Mouse (Mus musculus): ENCODE data around the gene Man1a2.

The Man1a2 gene

DNA sequence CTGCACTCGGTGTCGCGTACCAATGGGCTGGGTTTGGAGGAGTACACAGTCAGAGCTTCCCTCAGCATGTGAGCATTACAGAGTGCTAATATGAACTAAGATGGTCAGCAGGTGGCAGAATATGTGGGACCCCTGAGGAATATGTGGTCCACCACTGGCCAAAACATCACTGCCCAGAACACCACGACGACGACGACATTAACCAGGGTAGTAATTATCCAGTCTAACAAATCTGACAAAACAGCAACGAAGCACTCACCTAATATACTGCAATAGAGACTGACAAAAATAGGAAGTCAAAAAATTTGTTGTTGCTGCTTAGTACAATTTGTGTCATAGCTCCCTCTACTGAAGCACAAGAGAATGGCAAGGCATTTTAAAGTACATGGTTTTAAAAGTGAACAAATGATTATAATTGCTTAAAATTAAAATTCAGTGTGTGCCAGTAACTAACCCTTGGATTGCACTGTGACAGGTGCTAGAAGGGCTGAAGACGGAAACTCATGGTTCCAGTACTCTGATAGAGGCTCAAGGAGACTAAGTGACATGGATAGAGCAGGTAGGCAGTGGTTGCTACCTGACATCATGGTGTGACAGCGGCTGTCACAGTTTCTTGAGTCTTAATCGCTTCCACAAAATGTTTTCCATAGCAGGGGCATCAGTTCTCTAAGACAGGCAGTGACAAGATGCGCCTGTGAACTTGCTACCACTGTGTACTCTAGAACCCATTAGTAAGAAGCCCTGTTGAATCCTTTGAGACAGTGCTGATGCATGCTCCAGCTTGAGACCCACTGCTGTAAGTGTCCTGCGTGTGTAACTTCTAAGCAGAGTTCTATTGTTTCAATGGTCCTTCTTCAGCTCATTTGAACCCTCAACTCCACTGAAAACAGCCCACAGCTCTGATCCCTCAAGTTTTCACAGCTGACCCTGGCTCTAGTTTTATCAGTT is 116.6 kb downstream of the Man1a2 start:
- DNase-seq (ENCODE audit: low read depth in 2 of 2, low spot score in 2 of 2) = peak in 1 of 2 experiments; percentile 38

DNA sequence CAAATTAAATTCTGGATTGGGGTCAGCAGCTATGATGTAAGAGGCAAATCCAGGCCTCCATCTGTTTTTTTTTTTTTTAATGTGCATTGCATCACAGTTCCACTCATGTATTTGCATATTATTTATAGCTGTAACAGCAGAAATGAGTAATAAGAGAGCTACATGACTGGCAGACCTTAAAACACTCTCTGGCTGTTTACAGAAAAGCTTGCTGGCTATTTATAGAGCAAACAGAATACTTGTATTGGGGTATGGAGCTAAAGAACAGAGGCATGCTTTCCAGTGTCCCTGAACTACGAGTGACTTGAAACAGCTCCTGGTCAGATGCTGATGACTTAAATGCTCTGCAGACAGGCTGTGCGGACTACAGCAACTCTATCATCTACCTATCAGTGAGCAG is 121.7 kb downstream of the Man1a2 start:
- DNase-seq (ENCODE audit: low read depth in 2 of 2, low spot score in 2 of 2) = no peak

DNA sequence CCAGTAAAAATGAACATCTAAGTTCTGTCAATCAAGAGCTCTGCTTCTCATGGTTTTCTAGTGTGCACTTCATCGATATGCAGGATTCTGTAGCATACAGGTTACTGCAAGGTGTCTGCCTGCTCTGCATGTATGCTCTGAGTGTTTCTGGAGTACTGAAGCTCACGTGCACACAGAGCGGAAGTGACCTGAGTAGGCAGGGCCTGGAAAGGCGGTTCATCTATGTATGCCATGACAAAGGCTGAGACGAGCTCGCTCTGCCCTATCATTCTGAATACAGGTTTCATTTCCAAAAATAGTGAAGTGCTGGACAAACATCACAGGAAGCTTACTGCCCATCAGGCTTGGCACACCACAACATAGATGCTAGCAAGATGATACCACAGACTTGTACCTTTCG is 122.8 kb downstream of the Man1a2 start:
- peak; percentile 52 to 67 for DNase-seq (ENCODE audit: low read depth in 2 of 2, low spot score in 2 of 2)

DNA sequence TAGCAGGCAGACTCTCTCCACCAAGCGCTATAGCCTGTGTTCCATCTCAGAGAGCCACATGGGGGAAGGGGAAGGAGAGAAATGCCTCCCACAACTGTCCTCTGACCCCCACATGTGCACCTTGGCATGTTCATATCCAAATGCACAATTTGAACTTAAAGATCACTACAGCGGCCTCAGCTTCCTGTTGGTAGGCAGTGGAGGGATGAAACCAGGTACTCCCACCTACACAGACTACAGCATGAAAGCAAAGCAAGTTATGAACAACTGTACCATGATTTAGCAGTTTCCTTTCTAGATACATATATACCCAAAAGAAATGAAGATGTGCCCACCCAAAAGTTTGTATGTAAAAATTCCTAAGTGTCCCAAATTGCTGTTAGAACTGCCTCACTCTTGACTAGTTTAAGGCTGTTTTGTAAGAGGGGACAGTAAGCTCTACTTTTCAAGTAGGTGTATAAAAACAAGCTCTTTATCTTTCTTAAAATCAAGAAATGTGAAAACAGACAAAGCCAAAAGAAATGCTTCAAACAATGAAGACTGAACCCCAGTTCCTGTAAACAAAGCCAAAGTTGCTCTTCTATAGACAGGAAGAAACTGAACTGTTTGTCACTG is 123.6 kb downstream of the Man1a2 start:
- DNase-seq (ENCODE audit: low read depth in 2 of 2, low spot score in 2 of 2) = no peak

DNA sequence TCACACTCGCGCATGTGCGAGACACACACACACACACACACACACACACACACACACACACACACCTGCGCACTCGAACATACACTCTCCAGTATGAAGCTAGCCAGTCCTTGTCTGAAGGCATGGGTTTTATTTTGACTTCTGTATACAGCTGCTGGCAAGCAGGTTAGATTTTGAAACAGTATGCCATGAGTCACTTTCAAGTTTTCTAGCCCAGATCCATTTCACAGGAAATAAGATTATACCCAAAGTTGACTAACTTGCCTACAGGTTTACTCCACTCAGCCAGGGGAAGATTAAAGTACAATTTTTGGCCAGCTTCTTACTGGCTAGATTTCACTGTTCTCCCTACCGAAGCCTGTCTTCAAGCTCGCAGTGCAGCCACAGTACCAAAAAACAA is 125.9 kb downstream of the Man1a2 start:
- DNase-seq (ENCODE audit: low read depth in 2 of 2, low spot score in 2 of 2) = no peak

DNA sequence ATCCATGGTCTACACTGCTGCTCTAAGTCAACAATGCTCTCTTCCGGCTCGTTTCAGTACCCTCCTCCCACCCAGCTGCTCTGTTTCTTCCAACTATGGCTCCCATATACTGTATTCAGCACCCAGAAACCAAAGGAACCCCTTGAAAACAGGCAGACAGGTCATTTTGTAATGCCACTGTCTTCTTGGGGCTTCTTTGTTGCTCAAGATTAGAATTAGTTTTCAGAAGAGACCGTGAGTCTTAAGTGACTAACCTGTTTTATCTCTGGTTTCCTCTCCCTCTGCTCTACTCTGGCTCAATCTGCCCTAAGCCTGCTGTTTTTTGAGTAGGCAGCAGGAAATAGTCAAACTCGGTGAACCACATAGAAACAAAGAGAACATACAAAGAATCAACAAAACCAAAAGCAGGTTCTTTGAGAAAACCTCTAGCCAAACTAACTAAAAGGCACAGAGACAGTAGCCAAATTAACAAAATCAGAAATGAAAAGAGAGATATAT is 127.0 kb downstream of the Man1a2 start:
- DNase-seq (ENCODE audit: low read depth in 2 of 2, low spot score in 2 of 2) = peak; percentile 61 to 70

DNA sequence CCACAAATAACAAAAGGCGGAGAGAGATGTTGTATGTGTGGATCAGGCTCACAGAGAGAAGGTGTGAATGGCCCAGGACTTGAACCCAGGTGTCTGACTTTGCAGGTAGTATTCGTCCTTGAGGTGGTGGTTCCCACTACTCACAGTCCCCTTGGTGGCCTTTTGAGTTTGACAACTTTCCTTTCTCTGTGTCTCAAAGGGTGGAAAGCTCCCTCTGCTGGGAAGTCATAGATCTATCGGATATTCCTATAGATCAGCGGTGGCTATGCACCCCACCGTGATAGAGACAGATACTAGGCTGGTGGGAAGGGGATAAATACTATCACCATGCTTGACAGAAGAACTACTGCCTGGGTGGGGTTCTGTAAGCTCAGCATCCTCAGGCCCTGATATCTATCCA is 130.5 kb downstream of the Man1a2 start:
- DNase-seq (ENCODE audit: low read depth in 2 of 2, low spot score in 2 of 2) = no peak

DNA sequence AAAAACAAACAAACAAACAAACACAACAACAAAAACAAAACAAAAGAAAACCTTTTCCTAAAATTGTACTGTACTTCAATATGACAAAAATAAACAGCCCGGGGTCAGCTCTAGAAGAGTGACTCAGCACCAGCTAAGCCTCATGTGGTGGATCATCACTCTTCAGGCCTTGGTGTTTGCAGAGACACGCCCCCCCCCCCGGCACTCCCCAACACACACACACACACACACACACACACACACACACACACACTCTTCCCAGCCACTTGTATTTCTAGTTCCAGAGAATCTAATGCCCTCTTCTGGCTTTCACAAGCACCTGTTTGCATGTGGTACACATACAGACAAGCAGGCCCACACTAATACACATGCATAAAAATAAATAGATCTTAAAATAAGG is 133.1 kb downstream of the Man1a2 start:
- no peak for DNase-seq (ENCODE audit: low read depth in 2 of 2, low spot score in 2 of 2)

DNA sequence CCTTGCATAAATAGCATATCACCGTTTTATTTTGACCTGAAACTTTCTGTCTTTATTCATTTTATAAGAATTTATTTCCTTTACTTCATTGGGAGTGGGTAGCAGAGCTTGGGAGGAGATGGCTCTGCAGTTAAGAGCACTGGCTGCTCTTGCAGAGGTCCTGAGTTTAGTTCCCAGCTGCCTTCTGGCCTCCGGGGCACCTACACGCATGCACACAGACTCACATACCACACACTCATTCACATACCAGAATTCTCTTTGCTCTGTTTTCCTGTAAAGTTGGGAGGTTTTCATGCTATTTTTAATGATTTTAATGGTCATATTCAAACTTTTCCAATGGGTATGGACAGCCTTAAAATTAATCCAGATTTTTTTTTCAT is 137.4 kb downstream of the Man1a2 start:
- DNase-seq (ENCODE audit: low read depth in 2 of 2, low spot score in 2 of 2) = no peak

DNA sequence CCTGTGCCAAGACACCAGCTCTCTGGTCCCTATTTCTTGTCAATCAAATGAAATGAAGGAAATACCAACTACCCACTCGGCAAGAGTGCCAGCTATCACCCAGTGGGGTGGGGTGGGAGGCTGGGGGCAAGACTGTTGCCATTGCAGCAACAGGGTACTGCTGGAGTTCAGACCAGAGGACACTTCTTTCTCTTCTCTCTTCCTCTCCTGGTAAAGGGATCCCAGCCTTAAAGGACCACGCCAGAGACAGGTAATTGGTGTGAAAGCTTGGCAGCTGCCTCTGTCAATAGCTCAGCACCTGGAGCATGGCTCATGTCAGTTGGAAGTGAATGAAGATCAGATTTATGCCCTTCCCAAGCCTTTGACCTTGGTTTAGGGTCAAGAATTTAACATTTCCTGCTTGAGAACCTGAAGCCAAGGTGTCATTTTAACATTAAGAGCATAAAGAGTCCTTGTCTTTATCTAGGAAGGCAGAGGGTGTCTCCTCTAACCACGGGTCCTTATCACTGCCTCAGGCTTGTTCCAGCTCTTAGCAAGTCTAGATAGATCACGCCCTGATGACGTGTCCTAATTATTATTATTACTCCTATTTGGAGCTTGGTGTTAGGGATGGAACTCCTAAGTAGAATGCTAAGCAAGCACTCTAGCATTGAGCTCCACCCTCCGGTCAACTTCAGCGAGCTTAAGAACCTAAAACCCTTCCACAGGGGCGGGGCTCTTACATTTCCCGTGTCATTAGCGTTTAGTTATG is 138.0 kb downstream of the Man1a2 start:
- no peak for DNase-seq (ENCODE audit: low read depth in 2 of 2, low spot score in 2 of 2)

DNA sequence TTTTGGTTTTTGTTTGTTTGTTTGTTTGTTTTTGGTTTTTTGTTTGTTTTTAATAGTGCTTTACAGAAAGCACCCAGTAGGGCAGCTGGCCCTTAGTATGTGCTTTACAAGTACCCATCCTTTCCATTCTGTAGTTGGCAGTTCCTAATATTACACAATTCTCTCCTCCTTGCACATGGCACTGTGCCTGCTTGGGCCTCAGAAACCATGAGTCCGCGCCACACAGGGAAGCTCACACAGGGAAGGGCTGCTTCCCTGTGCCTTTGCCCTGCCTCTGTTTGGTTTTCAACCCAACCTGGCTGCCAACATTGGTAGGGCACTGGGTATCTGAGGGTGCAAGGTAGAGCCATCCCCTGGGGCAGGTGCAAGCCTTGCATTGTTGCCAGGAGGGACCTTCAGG is 148.6 kb downstream of the Man1a2 start:
- no peak for DNase-seq (ENCODE audit: low read depth in 2 of 2, low spot score in 2 of 2)

DNA sequence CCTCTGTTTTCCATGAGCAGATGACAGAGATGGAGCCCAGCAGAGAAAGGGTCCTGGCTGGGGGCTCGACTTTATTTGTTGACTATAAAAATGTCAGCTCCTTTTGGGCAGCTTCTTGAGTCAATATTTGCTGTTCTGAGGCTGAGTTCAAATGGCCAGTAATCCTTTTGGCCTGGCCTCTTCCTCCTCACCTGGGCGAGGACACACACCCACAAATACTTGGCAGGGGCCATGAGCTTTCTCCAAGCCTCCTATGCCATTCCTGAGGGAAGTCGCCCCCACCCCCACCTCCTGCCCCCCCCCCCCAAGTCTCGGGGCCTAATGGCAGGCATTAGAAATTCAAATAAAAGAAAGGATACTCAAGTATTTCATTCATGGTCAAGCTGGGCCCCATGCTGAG is 149.4 kb downstream of the Man1a2 start:
- DNase-seq (ENCODE audit: low read depth in 2 of 2, low spot score in 2 of 2) = no peak

DNA sequence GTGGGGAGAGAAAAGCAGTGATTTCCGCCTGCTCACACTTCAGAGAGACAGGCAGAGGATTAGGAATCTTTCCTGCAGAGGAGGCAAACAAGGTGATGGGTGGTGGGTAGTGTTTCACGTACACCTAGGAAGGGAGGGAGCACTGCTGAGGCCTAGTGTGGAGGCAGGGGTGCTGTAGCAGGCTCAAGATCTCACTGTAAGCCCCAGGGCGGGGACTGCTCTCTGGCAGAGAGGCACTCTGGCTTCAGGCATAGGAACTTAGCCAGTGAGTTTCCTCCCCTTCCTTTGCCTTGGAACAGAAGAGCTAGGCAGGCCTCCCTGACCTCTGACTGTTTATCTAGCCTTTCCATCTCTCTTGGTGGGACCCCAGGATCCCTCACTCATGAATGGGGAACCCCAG is 150.0 kb downstream of the Man1a2 start:
- DNase-seq (ENCODE audit: low read depth in 2 of 2, low spot score in 2 of 2) = no peak

DNA sequence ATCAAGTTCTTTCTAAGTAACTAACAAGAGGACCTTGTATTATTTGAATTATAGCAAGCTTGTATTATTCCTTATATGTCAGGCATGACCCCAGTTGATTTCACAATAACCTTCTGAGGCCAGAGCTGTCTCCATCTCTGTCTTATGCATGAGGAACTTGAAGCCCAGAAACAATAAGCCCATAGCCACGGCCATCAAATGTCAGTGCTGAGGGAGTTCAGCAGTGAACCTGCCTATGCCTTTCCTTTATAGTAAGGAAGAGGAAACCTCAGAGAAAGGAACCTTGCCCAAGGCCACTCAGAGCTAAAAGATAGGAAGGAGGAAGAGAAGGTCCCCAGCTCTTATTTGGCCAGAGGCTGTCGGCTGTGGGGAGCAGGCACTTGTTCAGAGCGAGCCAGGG is 150.9 kb downstream of the Man1a2 start:
- DNase-seq (ENCODE audit: low read depth in 2 of 2, low spot score in 2 of 2) = no peak

DNA sequence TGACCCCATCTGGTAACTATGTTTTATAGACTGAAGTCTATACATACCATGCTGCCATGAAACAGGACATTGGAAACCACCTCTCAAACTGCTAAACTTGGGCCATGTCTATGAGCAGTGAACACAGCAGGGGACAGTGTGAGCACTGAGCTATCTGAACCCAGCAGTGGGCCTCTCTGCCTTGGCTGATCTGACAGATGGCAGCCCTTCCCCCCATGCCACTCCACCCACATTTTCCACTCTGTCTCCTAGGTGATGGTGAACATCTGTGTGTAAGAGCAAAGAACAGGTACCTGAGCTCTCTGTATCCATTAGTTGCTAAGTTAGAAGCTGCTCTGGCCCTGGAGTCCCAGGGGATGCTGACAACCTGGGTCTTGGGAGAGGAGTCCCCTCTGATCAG is 151.9 kb downstream of the Man1a2 start:
- no peak for DNase-seq (ENCODE audit: low read depth in 2 of 2, low spot score in 2 of 2)

DNA sequence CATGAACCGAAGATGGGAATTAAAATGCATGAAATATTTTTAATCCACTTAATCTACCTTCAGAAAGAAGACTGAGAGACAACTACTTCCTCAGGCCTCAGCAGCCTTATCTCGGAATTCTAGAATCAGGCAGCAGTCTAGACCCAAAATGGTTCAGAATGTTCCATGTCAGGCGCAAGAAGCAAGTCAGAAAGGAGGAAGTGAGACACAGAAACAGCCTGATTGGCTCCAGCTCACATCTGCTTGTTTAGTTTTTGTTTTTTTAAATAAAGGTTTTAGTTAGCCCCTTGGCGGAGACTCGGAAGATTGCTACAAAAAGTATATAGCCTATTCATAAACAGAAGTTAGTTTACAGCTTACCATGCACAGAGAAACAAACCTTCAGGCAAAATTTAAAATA is 154.4 kb downstream of the Man1a2 start:
- DNase-seq (ENCODE audit: low read depth in 2 of 2, low spot score in 2 of 2) = no peak

DNA sequence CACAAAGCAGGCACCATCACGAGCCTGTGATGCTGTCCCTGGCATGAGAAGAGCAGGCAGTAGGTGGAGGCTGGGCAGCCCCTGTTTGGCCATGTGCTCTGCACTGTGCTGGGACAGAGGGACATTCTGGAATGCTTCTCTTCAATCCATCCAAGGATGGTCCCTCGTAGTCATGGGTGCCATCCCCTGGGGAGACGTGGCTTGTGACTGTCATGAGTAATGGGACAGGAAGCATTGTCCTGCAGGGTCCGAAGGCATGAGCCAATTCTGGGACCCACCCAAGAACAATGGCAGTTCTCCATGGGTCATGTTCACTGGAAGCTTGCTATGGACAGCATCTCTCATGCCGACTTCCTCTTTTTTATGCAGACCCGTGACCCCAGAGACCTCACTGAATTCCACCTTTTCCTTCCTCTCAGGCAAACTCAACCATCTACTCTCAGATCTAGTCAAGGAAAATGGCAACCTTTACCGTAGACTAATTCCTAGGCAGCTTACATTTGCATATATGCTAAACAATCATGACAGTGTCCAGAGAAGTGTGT is 155.0 kb downstream of the Man1a2 start:
- DNase-seq (ENCODE audit: low read depth in 2 of 2, low spot score in 2 of 2) = no peak

DNA sequence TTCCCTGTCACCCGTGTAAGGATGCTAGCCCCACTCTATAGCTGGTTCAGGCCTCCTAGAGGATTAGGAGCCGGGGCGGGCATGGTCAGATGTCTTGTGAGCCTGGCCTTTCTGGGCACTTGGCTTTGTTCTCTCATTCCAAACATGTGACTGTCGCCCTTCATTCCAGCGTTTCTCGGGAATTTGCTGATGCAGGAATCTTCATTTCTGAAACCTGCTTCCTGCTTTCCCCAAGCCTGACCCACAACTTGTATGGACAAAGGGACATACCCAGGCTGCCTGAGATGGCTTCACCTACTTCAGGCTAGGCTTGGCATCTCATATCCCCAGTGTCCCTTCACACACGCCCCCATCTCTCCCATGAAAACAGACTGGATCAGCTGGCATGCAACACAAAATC is 162.6 kb downstream of the Man1a2 start:
- DNase-seq (ENCODE audit: low read depth in 2 of 2, low spot score in 2 of 2) = no peak

DNA sequence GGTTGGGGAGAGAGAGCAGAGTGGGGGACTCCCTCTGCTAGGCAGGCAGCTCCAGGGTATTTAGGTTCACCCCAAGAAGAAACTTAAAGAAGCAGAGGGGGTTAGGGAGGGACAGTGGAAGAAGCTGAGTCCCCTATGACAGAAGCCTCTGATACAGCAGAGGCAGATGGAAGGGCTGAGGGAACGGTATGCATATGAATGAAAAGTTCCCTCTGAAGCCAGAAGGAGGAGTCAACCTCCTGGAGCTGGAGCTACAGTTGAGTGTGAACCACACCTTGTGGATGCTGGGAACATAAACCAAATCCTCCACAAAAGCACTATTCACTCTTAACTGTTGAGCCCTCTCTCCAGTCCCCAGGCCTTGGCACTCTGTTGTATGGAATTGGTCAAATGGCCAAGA is 163.7 kb downstream of the Man1a2 start:
- no peak for DNase-seq (ENCODE audit: low read depth in 2 of 2, low spot score in 2 of 2)

DNA sequence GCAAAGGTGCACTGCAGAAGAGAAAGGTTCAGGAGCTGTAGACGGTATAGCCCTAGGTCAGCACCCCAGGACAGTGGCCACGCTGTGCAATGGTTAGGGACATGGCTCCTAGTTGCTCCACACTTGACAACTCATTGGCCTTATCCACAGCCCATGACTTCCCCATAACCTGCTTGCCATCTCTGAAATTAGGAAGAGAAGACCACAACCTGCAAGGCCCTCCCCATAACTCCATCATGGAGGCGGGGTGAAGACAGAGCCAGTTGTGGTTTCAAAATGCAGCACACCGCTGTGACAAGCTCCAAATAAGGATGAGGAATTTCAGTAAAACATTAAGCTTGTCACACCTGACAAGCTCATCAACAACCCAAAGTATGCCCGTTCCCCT is 169.6 kb downstream of the Man1a2 start:
- no peak for DNase-seq (ENCODE audit: low read depth in 2 of 2, low spot score in 2 of 2)

DNA sequence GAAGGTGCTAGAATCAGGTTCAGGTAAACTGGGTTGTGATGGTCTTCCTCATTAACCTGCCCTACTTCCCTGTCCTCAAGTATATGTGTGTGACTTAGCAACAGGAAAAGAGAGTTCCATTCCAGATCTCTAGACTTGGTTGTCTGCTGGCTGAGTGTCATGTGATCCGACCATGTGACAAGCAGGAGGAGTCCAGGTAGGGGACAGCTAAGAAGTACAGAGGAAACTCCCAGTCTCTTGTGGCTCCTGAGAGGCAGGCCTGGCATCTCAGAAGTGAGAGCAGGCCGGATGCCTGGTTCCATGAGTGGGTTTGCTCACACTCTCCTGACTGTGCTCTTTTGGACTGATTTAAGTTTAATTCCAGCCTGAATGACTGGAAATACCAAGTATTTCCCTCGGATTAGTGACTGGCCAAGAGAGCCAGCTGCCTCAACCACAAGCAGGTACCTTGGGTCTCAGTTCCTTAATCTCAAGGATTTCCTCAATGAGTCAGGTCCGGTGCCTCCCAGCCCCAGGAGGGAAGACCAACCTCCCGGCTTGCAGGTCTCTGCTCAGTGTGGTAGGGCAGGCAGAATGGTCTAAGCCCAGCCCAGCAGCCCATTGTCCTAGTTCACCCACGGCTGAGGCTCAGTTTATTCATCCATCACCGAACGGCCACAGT is 170.1 kb downstream of the Man1a2 start:
- no peak for DNase-seq (ENCODE audit: low read depth in 2 of 2, low spot score in 2 of 2)

All from CD8-positive naive resting alpha-beta T cell, adult 2 months (primary cell).